Mouse (Mus musculus) midbrain, embryonic 16.5 days (tissue): ENCODE data around the gene Urm1. TPM values are rescaled to one million over a fixed set of nuclear protein-coding genes. Genes with fewer than 3 reads are reported as not detected.

Experiments
- ATAC-seq: fragments of 200-750 bp; cut with Nextera tagmentation; 2 replicates; pipeline ENCODE4 v1.8.0; 2017; ENCODE audit warnings: moderate TSS enrichment
- H3K27ac ChIP-seq: fragments of 300-500 bp; sonication (generic); 2 replicates; pipeline ENCODE4 v1.5.1; 2014; ENCODE audit warnings: mild to moderate bottlenecking, low read length, mixed read lengths
- H3K27me3 ChIP-seq: fragments of 300-500 bp; sonication (generic); 2 replicates; pipeline ENCODE4 v1.6.1; 2014; ENCODE audit warnings: low read depth, low read length, mixed read lengths; ENCODE audit not compliant: control insufficient read depth, insufficient read depth
- H3K36me3 ChIP-seq: fragments of 300-500 bp; sonication (generic); 2 replicates; pipeline ENCODE4 v1.6.1; 2014; ENCODE audit warnings: mild to moderate bottlenecking, low read length, moderate library complexity, mixed read lengths; ENCODE audit not compliant: control insufficient read depth, insufficient read depth
- H3K4me1 ChIP-seq: fragments of 300-500 bp; sonication (generic); 2 replicates; pipeline ENCODE4 v1.6.1; 2014; ENCODE audit warnings: mild to moderate bottlenecking, low read length, mixed read lengths; ENCODE audit not compliant: control insufficient read depth, insufficient read depth
- H3K4me2 ChIP-seq: fragments of 300-500 bp; sonication (generic); 2 replicates; pipeline ENCODE4 v1.6.1; 2014; ENCODE audit warnings: mild to moderate bottlenecking, low read length, mixed read lengths
- H3K4me3 ChIP-seq: fragments of 300-500 bp; sonication (generic); 2 replicates; pipeline ENCODE4 v1.5.1; 2014; ENCODE audit warnings: low read depth, mild to moderate bottlenecking, low read length, moderate library complexity, mixed read lengths
- H3K9ac ChIP-seq: fragments of 300-500 bp; sonication (generic); 2 replicates; pipeline ENCODE4 v1.6.1; 2014; ENCODE audit warnings: low read depth, low read length, mixed read lengths
- H3K9me3 ChIP-seq: fragments of 300-500 bp; sonication (generic); replicated peaks from 2 replicates; pipeline ENCODE4 v1.6.1; 2014; ENCODE audit warnings: mild to moderate bottlenecking, low read length, mixed read lengths; ENCODE audit not compliant: control insufficient read depth, poor library complexity, severe bottlenecking
- WGBS: fragments of 180-500 bp; shearing (Covaris S2); extraction: QIAGEN DNeasy Blood & Tissue Kit; methylation state at CpG from one replicate; pipeline ENCODE4 v1.1.7; 2014; 5-methylcytosine and 5-hydroxymethylcytosine counted together
- polyA plus RNA-seq: library from polyadenylated mRNA; unstranded; fragments of >200 nt; fragmentation: Nextera tagmentation; extraction: Ambion mirVana; gene quantifications from 2 replicates; pipeline ENCODE4 v1.2.1, GENCODE M21; 2015

Urm1 gene
- polyA plus RNA-seq, 1 experiment from 2014 or later = 29.9 TPM

GRCm38 (mm10) chr2:29792772-29793487, 26.9 kb upstream of the Urm1 start:
- no peak overlapping the region for H3K9ac ChIP-seq
- H3K36me3 ChIP-seq = peaks cover 24% of the 10 kb centered on the region
- ATAC-seq = no peak
- H3K27ac ChIP-seq = no peak overlapping the region
- 100% methylated on average over 2 of the region's 2 CpGs for WGBS
- H3K27me3 ChIP-seq = no peaks in the 10 kb centered on the region
- no peaks in the 10 kb centered on the region for H3K9me3 ChIP-seq
- peaks cover 9% of the 10 kb centered on the region for H3K4me1 ChIP-seq
- H3K4me2 ChIP-seq = no peak overlapping the region
- H3K4me3 ChIP-seq = no peak overlapping the region

- H3K4me2 ChIP-seq = peak within 1 kb of the TSS; percentile 83
- peak within 1 kb of the TSS; percentile 93 for H3K27ac ChIP-seq
- H3K9ac ChIP-seq = peak within 1 kb of the TSS; percentile 96
- H3K4me3 ChIP-seq = peak within 1 kb of the TSS; percentile 98
- peaks cover 18% of the 10 kb centered on the region for H3K36me3 ChIP-seq
- peak; percentile 97 for ATAC-seq
- no peaks in the 10 kb centered on the region for H3K27me3 ChIP-seq
- 7% methylated on average over 19 of the region's 28 CpGs for WGBS
- H3K9me3 ChIP-seq = no peaks in the 10 kb centered on the region
- peaks cover 11% of the 10 kb centered on the region for H3K4me1 ChIP-seq
These were observed 17.6 kb upstream of the Urm1 start, which contains the start of gene Slc27a4 for GRCm38 (mm10) chr2:29802075-29802826. Gene Slc27a4 (plus strand): TSS chr2:29802634.

GRCm38 (mm10) chr2:29802827-29803201, 17.1 kb upstream of the Urm1 start:
- ATAC-seq = peak; percentile 81

GRCm38 (mm10) chr2:29803400-29803831, 16.5 kb upstream of the Urm1 start:
- peak overlapping the region; percentile 83 for H3K4me2 ChIP-seq
- ATAC-seq = peak; percentile 49
- 17% methylated on average over 6 of the region's 6 CpGs for WGBS
- H3K9ac ChIP-seq = peak overlapping the region; percentile 96
- peaks cover 24% of the 10 kb centered on the region for H3K36me3 ChIP-seq
- H3K27me3 ChIP-seq = no peaks in the 10 kb centered on the region
- H3K4me3 ChIP-seq = peak overlapping the region; percentile 98
- H3K9me3 ChIP-seq = no peaks in the 10 kb centered on the region
- peaks cover 11% of the 10 kb centered on the region for H3K4me1 ChIP-seq
- peak overlapping the region; percentile 93 for H3K27ac ChIP-seq

More at GRCm38 (mm10) chr2:29802827-29803201, 17.1 kb upstream of the Urm1 start:
- Histone ChIP-seq H3K9me3 (no peaks in the 10 kb centered on the region), H3K4me2 (peak overlapping the region; percentile 83), H3K4me1 (peaks cover 11% of the 10 kb centered on the region), H3K27ac (peak overlapping the region; percentile 93), H3K9ac (peak overlapping the region; percentile 96), H3K36me3 (peaks cover 23% of the 10 kb centered on the region), H3K4me3 (peak overlapping the region; percentile 98), H3K27me3 (no peaks in the 10 kb centered on the region)
- 1% methylated on average over 37 of the region's 39 CpGs for WGBS

GRCm38 (mm10) chr2:29815678-29816371, 4.0 kb upstream of the Urm1 start:
- no peak overlapping the region for H3K4me3 ChIP-seq
- H3K9ac ChIP-seq = no peak overlapping the region
- no peaks in the 10 kb centered on the region for H3K9me3 ChIP-seq
- 84% methylated on average over 11 of the region's 11 CpGs for WGBS
- no peak overlapping the region for H3K4me2 ChIP-seq
- peaks cover 15% of the 10 kb centered on the region; the same call in 1 of the 2 replicates for H3K4me1 ChIP-seq
- H3K36me3 ChIP-seq = peaks cover 35% of the 10 kb centered on the region
- no peak overlapping the region for H3K27ac ChIP-seq
- no peaks in the 10 kb centered on the region for H3K27me3 ChIP-seq
- no peak for ATAC-seq

- Histone ChIP-seq H3K4me3 (no peak overlapping the region), H3K9ac (no peak overlapping the region), H3K27ac (peak overlapping the region; percentile 79), H3K36me3 (peaks cover 28% of the 10 kb centered on the region), H3K4me2 (0 out of 2 replicates have a peak overlapping the region, but pooled peaks have one; percentile 22), H3K27me3 (no peaks in the 10 kb centered on the region), H3K9me3 (no peaks in the 10 kb centered on the region), H3K4me1 (peaks cover 18% of the 10 kb centered on the region; the same call in 1 of the 2 replicates)
- 36% methylated on average over 8 of the region's 8 CpGs for WGBS
- ATAC-seq = peak; percentile 62
These were observed 2.2 kb upstream of the Urm1 start for GRCm38 (mm10) chr2:29817426-29818232.

- peak overlapping the region; percentile 68; the same call in 1 of the 2 replicates for H3K9ac ChIP-seq
- 14% methylated on average over 2 of the region's 2 CpGs for WGBS
- H3K36me3 ChIP-seq = peaks cover 20% of the 10 kb centered on the region
- no peaks in the 10 kb centered on the region for H3K27me3 ChIP-seq
- no peaks in the 10 kb centered on the region for H3K9me3 ChIP-seq
- ATAC-seq = no peak
- no peak overlapping the region for H3K4me3 ChIP-seq
- H3K4me1 ChIP-seq = peaks cover 18% of the 10 kb centered on the region; the same call in 1 of the 2 replicates
- H3K27ac ChIP-seq = peak overlapping the region; percentile 94; the same call in 1 of the 2 replicates
- peak overlapping the region; percentile 85 for H3K4me2 ChIP-seq
These were observed 512 bp upstream of the Urm1 start for GRCm38 (mm10) chr2:29819363-29819762.

GRCm38 (mm10) chr2:29826318-29826925, 6.5 kb downstream of the Urm1 start:
- H3K9ac ChIP-seq = peak overlapping the region; percentile 71
- H3K4me1 ChIP-seq = peaks cover 12% of the 10 kb centered on the region
- no peaks in the 10 kb centered on the region for H3K27me3 ChIP-seq
- WGBS = 10% methylated on average over 11 of the region's 11 CpGs
- H3K27ac ChIP-seq = peak overlapping the region; percentile 85
- no peaks in the 10 kb centered on the region for H3K36me3 ChIP-seq
- H3K4me2 ChIP-seq = peak overlapping the region; percentile 53
- H3K9me3 ChIP-seq = no peaks in the 10 kb centered on the region
- ATAC-seq = peak; percentile 43
- peak overlapping the region; percentile 51 for H3K4me3 ChIP-seq
